Mouse (Mus musculus) spleen, adult 12 weeks (tissue): ENCODE results near the gene Lrrc10b.

Experiments used
- DNase-seq: peaks from one replicate; pipeline ENCODE4 v3.0.0; 2022; ENCODE audit warnings: low spot score

Lrrc10b gene

DNA sequence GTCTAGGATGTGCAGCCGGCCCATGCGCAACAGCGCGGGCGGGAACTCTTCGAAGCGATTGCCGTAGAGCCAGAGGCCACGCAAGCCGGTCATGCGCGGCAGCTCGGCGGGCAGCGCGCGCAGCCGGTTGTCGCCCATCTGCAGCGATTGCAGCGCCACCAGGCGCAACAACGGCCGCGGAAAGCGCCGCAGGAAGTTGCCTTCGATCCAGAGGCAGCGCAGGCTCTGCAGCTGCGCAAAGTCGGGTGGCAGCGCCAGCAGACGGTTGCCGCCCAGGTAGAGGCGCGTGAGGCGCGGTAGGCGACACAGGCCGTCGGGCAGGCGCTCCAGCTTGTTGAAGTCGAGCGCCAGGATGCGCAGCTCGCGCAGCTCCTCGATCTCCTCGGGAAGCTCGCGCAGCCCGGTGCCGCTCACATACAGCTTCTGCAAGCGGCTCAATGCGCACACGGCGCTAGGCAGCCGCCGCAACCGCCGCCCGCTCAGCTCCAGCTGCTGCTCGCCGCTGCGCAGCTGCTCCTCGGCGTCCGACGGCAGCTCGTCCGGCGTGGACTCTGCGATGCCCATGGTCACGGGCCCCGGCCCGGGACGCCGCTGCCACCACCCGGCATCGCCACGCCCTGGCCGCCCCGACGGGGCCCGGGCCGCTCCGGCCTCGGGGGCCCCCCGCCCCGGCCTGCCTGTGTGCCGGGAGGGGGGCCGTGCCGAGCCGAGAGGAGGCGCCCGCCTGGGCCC, at the start of gene Lrrc10b:
Lrrc10b (minus strand) TSS at position 722 of the 732 bp plus-strand sequence.
- no peak for DNase-seq

DNA sequence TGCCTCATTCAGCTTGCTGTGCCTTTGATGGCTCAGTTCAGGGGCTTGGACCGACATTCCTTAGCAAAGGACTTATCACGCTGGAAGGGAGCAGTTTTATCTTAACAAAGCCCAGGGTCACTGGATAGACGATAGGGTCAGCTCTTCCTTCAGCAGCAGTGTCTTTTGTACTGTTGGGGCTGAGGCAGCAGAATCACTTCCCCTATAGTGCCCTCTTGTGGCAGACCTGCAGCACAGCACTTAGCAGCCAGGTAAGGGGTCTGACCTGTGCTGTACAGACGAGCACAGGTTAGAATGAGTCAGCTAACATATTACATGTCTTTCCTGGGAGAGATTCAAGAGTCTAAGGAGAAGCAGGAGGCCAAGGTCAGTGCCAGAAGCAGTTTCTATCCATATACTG, 45.3 kb upstream of the Lrrc10b start:
- peak; percentile 26 for DNase-seq

DNA sequence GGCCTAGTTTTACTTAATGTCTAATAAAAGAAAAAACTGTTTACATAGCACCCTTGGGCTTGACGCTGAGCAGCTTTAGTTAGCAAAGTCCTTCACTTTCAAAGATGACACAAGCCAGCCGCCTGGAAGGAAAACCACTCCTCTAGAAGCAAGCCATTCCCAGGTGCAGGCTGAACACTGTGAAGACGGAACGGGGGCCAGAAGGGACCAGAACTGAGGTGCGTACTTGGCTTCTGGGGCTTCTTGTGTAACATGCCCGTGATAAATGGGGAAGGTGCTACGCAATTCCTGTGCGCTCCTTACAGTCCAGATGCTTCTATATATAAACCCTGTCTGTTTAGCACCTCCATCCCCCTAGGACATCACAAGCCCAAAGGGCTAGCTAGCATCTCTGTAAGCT, 43.3 kb upstream of the Lrrc10b start:
- no peak for DNase-seq

DNA sequence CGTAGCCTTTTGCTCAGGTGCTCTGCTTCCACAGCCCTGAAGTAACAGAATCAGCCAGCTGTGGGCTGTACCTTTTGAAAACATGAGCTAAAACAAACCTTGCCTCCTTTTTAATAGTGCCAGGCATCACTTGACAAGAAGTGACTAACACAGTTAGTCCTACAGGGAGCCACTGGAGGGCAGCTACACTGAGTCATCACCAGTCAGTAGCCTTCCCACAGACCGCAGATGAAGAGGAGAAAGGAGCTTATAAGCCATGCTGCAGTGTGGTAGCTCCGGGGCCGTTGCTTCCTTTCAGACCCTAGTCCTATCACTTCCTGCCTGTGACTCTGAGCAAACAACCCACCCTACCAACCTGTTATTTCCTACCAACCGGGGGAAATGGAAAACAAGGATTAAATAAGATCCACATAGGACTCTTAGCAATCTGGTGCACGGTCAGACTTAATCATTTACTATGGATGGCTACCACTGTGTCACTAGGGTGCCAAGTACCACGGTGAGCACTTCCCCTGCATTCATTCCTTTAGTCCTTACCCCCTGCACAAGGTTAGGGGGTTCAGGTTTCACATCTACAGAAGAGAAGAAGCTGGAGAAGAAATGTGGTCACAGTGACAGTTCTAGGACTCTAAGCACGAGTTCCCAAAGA, 40.4 kb upstream of the Lrrc10b start:
- DNase-seq = no peak

DNA sequence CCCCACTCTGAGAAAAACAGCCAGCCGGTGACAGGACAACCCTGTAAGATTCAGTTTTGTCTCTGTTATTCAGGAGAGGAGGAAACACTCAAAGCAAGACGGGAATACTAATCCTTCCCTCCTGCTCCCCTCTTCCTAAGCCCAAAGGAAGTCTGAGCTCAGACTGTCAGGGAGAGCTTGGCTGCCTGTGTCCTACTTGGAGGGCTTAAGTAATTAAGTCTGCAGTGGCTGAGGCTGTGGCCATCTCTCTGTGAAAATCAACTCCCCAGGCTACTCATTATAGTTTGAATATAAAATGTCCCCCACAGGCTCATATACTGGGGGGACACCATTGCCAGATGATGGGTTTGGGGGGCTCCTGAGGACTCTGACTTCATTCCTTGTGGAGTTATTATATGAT, 39.7 kb upstream of the Lrrc10b start:
- no peak for DNase-seq

DNA sequence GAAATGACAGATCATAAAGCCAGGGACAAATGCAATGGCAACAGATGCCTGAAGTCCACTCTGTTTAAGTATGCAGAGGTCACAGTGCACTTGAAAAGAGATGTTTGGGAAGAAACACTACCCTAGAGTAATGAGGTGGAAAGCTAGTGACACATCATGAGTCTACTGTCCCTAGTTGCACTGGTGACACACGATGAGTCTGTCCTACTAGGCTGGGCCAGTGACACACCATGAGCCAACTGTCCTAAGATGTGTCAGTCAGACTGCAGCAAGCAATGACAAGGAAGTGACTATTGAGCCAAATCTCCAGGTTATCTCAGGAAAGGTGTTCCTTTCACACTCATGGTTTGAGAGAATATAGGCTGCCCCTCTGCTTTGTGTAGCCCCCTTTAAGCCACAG, 38.4 kb upstream of the Lrrc10b start:
- DNase-seq = no peak

DNA sequence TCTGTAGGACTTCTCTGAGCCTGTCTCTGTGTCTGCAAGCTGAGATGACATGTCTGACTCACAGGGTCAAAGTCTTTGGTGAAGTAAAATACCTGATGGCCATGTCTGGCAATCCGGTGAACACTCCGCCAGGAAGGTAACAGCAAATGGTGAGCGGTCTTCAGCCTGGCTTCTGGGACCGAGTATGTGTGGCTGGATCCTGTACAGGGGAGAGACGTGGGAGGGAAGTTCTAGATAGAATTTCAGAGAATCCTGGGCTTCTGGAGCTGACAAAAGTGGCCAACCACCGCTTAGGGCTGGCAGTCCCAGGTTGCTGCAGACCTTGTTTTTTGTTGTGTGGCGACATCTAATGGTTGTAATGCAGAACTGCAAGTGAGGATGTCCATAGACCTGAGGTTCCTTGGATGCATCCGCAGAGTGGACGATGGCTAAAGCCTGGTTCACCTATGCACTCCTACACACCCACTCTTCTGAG, 29.0 kb upstream of the Lrrc10b start:
- DNase-seq = peak; percentile 15

DNA sequence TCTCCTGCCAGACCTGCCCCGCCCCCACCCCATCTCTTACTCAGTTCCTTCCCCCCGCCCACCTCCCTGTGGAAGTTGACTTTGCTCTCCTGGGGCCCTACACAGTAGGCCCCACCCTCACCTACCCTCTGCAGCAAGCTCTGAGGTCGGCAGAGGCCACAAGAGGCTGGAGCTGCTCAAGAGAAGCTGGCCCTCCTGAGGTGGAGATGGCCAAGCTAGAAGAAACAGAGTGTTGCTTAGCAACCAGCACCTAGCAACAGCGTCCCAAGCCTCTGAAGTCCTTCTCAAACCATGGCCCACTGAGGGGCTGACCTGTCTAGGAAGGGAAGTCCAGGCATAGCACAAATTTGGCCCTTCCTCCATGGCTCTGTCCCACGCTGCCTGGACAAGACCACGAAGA, 25.4 kb upstream of the Lrrc10b start, which contains the start of gene Ppp1r32:
Ppp1r32 (minus strand) TSS at position 226 of the 400 bp plus-strand sequence.
- DNase-seq = no peak

DNA sequence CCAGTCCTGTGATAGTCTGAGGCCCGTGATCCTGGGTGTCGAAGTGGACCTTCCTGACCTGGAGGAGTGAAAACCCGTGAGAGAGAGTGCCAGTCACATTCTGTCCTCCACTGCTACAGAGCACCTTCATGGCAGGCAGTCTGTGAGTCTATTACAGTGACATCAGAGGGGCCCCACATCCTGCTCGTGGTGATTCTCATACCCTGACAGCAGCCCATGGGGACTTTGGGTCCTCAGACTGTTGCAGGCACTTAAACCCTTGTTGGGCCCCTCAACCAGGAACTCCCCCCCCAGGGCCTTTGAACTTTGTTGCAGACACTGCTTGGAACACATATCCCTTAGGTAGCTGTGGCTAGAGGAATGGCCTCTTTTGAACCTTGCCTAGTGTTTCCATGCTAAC, 22.3 kb upstream of the Lrrc10b start:
- no peak for DNase-seq

DNA sequence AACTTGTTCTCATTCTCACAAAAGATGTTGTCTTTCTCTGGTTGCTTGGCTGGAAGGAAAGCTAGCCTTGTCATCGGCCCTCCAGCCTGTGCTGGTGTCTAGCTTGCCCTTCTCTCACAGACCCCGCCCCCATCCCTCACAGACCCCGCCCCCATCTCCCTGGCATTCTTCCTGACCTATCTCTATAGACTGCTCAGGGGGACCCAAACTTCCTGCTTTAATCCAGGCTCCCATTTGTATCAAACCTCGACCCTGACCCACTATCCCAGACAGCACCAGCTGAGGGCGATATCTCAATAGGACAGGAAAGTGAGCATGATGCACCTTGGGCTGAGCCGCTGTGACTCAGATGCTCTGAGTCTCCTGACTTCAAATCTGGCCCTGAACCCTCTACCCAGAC, 16.5 kb upstream of the Lrrc10b start:
- no peak for DNase-seq

DNA sequence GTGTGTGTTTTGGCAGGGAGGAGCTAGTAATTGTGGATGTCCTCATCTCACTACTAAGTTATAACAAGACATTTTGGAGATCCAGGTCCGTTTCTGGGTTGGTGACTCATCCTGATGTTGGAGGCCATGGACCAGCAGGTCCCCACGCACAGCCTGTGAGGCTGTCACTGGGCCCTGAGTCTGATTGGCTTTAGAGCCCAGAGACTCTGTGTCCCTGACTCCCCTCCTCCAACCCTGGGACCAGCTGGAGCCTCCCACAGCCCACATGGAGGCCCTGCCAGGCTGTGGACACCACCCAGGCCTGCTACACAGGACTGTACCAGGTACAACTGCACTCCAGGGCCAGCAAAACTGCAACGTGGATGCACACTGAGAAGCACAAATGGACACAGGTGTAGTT, 15.7 kb upstream of the Lrrc10b start:
- no peak for DNase-seq

DNA sequence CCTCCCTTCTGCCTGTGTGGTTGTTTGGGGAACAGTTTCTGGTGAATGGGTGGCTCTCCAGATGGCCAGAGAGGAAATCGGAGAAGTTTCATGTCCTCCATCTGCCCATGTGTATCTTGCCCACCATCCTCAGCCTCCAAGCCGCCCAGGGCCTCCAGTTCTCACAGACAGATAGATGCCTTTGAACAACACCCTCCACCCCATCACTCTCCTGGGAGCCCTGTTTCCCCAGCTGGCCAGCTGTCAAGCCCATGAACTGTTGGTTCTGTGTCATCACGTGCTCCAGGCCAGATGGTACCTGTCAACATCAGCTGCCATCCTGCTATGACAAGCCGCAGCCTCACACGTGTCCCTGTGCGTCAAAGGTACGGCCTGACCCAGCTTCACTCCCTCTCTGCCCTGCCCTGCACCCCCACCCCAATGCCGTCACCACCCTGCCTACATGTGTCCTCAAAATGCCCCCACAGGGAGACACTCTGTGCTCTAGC, 11.9 kb upstream of the Lrrc10b start:
- no peak for DNase-seq

DNA sequence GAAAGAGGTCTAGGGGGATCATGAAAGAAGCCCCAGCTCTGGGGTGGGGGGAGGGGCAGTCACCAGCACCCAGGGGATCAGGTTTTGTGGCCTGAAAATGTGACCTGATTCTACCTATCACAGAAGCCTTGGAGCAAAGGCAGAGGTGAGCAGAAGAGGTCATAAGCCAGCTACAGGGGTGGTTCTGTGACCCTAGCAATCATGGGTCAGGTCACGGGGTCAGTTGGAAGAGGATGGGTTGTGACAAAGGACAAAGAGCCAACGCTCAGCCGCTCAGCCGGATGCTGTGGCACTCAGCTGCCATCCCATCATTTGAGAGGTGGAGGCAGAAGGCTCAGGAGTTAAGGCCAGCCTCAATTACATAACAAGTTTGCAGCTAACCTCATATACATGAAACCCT, 7.2 kb upstream of the Lrrc10b start:
- no peak for DNase-seq

DNA sequence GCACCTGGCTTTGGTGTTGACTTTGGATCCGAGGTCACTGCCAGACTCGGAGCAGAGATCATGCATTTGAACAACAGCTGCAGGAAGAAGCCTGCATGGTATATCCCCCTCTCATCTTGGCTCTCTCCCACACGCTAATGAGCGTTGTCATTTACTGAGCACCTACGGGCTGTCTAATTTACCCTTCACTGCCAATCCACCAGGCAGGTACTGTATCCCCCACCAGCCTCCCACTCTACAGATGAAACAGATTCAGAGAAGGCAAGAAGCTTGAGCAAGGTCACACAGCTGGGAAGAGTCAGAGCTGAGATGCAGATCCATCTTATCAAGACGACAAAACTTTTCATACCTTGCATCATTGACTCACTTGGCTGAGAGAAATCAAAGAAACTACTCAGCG, 4.3 kb upstream of the Lrrc10b start:
- DNase-seq = no peak

DNA sequence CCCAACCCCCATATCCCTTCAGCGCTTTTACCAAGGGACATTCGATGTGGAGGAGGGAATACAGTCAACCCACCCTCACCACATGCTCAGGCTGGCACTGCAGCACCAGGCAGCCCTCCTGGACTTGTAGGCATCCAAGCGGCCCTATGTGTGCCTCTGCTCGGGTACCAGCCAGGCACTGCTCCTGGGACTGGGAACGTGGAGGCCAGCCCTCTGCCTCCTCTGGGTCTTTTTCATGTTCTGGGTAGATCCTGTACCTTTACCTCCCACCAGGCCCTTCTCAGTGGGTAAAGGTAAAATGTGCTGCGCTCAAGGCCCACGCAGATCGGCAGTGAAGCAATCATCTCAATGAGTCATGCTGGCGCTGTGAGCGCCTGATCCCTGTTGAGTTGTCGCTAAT, 2.6 kb upstream of the Lrrc10b start:
- DNase-seq = no peak

DNA sequence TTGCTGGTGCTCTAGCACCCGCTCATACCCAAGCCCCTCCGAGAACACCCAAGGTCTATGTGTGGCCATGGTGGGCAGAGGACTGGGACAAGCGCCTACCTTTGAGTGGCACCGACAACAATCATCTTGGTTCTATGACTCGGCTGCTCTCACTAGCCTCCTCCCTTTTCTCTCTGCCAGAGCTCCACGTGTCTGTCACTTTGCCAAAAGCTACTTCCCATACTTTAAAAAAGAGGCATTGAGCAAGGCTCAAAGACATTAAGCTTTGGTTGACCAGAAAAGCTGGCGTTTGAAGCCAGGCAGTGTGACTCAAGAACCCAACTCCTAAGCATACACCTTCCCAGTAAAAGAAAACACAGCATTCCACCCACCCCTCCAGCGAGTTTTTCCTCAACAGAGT, 823 bp upstream of the Lrrc10b start:
- no peak for DNase-seq

DNA sequence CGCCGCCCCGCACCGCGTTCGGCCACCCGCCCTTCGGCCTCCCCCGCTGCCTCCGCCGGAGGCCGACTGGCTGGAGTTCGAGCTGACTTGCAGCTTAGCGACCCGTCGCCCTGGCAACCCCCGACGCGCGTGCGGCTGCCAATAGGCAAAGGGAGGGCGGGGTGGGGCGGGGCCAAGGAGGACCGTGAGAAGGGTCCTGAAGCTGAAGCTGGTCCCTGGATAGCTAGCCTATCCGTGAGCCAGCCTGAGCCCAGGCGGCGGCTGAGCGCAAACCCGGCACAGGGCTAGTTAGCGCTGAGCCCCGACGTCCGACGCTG, 169 bp upstream of the Lrrc10b start:
- DNase-seq = no peak

DNA sequence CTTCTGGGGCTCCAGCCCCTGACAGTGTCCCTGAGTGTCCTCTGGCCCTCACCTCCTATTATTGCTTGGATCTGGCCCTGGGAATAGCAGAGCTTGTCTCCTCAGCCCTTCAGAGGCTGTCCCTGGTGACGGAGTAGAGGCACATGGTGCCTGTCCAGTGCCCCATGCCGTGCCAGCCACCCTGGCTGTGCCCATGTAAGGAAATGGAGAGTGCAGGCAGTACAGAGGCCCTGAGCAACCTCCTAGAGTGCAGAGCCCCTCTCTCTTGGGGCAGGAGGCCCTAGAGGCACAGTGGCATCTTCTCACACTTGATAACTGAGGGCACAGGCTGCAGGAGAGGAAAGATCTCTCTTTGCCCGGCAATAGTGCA, 1.9 kb downstream of the Lrrc10b start:
- DNase-seq = no peak

DNA sequence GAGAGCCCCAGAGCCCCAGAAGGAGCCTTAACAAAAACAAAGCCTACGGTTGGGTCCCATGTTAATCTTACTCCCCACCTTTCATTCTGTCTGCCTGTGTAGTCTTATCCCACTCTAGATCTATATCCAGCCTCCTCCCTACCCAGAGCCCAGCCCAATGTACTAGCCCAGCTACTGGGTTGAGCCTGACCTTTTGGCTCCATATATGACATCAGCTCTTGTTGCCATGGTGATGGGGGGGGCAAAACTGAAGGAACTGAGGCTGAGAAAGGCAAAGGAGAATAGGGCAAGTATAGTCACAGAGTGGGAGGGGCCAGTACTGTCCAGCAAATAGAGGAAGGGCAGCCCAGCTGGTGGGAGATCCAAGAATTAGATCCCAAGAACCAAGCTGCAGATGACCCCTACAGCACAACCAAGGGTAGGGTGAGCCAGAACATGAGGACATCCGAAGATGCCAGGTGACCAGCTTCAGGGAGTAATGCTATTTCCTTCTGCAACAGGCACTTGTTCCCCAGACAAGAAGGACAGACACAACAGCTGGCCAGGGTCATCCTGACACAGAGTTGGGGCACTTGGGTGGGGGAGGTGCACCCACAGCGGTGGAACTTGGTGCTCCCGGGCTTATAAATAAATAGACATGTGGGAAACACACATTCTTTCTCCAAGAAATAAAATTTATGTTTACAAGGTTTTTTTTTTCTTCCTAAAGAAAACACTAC, 2.4 kb downstream of the Lrrc10b start:
- DNase-seq = no peak

DNA sequence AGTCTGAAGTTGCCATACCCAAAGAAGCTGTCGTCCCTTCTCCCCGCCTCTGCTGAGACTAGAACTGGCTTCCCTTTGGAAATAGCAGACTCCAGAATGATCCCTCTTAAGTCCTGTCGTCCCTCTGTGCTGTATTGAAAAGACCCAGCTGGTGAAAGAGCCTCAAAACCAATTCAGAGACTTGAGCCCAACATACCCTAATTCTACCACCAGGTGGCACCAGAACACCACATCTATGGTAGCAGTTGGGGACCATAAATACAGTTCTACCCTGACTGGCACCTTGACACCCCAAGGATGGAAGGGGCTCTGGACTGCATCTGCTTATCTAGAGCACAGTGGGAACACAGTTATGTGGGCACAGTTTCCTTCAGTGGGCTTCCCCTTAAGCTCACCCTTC, 7.6 kb downstream of the Lrrc10b start:
- DNase-seq = peak; percentile 40

DNA sequence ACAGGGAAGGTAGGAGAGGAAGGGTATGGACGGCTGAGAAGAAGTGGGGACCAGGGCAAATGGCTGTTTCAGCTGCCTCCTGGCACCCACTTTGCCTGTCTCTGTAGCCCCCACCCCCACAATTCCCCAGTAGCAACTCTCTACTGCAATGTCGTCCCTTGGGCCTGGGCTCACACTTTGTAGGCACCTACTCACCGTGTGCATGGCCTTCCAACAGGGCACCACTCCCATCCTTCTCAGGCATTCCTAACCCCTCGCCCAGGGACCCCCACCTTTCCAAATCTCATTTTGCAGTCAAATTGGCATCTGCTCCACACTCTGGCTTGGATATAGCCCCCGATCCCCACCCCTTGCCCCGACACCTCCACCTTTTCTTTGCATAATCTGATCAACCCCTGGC, 8.1 kb downstream of the Lrrc10b start:
- no peak for DNase-seq

DNA sequence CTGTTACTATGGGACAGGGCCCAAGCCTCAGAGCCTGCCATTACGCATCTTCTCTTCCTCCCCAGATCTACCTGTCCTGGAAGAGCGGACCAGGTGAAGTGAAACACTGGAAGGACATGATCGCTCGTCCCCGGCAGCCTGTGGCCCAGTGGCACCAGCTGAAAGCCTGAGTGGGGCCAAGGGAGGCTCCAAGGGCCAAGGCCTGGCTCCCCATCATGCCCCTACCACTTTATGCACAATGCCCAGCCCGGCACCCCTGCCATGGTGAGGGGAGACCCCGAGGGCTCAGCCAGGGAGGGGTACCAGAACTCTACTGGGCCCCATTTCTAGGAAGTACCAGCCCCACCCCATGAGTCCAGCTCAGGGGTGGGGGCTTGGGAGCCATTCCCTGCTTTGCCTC, 9.0 kb downstream of the Lrrc10b start:
- DNase-seq = no peak

DNA sequence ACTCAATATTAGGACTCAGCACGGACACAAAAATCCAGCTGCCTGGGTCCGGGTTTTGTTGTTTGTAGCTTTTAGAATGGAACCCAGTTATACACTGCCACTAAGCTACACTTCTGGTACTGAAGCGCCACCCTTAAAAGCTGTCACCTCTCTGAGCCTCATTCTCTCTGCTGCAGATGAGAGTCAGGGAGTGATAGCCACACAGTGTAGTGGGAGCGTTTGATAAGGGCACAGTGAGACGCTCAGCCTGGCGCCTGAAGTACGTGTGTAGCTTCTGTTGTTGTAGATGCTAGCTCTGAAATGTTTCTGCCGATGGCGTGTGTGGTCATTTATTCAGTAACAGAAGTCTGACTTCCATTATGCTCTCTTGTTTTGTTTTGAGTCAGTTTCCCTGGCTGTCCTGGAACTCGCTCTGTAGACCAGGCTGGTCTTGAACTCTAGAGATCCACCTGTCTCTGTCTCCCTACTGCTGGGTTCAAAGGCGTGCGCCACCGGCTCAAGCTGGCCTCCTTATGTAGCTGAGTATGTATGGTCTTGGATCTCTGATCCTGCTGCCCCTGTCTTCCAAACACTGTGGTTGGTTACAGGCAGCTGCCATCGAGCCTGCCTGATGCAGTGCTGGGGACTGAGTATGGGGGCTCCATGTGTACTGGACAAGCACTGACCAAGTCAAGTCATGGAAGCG, 12.4 kb downstream of the Lrrc10b start:
- no peak for DNase-seq
